Mouse (Mus musculus): ENCODE results near the gene Cobll1. TPM values are rescaled to one million over a fixed set of nuclear protein-coding genes. Genes with fewer than 3 reads are reported as not detected.
"Not testable (repeated sequence)": the region's sequence is repeated elsewhere in the genome, so short reads cannot be mapped to it uniquely, and the experiment has no call there.

Gene Cobll1
- 3.1 and 3.4 TPM in 2 replicates for polyA plus RNA-seq (2015; fragmentation: Nextera tagmentation; extraction: Ambion mirVana)

GRCm38 (mm10) chr2:65238964-65239570, at the start of gene Cobll1:
TSS of gene Cobll1 (minus strand) at chr2:65239403.
- H3K27me3 ChIP-seq (replicated peaks), result peaks cover 6% of the 10 kb centered on the region; the same call in 1 of the 2 replicates
- peak; percentile 76; the same call in 1 of the 2 replicates for ATAC-seq (replicated peaks)
- H3K9ac ChIP-seq, result peak within 1 kb of the TSS; percentile 51
- peak within 1 kb of the TSS; percentile 83 for H3K4me3 ChIP-seq
- peak within 1 kb of the TSS; percentile 55 for H3K27ac ChIP-seq
- H3K36me3 ChIP-seq (replicated peaks), result no peaks in the 10 kb centered on the region
- peaks cover 18% of the 10 kb centered on the region for H3K4me1 ChIP-seq
- 1% methylated on average over 37 of the region's 37 CpGs for WGBS
- peak within 1 kb of the TSS; percentile 99 for H3K4me2 ChIP-seq
- no peaks in the 10 kb centered on the region for H3K9me3 ChIP-seq

GRCm38 (mm10) chr2:65288696-65289095, 49.5 kb upstream of the Cobll1 start:
- Histone ChIP-seq H3K27ac (no peak overlapping the region), H3K4me3 (no peak overlapping the region), H3K4me1 (no peaks in the 10 kb centered on the region), H3K4me2 (no peak overlapping the region), H3K9ac (no peak overlapping the region), H3K9me3 (no peaks in the 10 kb centered on the region), H3K36me3 (replicated peaks) (no peaks in the 10 kb centered on the region), H3K27me3 (replicated peaks) (no peaks in the 10 kb centered on the region)
- no peak for ATAC-seq (replicated peaks)
- 86% methylated on average over 1 of the region's 1 CpGs for WGBS

DNA sequence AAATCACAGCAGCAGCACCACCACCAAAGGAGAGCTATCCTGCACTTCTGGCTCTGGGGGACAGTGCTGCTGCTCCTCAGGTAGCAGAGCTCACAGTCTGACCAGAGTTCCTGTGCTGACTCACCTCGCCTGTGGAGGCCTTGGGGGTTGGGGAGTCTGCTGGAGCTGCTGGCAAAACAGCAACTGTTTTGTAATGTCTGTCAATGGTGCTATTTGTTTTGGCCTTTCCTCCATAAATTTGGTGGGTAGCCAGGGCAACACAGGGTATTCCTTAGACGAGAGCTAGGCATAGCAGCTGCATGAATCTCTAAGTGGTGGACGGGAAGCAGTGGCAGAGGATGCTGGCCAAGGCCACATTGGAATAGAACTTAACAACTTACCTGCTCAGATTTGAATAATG, 46.2 kb upstream of the Cobll1 start:
- 59% methylated on average over 3 of the region's 3 CpGs for WGBS
- H3K4me1 ChIP-seq, result no peaks in the 10 kb centered on the region
- H3K4me3 ChIP-seq, result no peak overlapping the region
- no peaks in the 10 kb centered on the region for H3K36me3 ChIP-seq (replicated peaks)
- H3K27me3 ChIP-seq (replicated peaks), result no peaks in the 10 kb centered on the region
- no peak overlapping the region for H3K9ac ChIP-seq
- no peak; the same call in 1 of the 2 replicates for ATAC-seq (replicated peaks)
- H3K27ac ChIP-seq, result no peak overlapping the region
- no peaks in the 10 kb centered on the region for H3K9me3 ChIP-seq
- no peak overlapping the region for H3K4me2 ChIP-seq

GRCm38 (mm10) chr2:65282979-65283378, 43.8 kb upstream of the Cobll1 start:
- WGBS, result 90% methylated on average over 6 of the region's 6 CpGs
- no peak for ATAC-seq (replicated peaks)
- H3K36me3 ChIP-seq (replicated peaks), result no peaks in the 10 kb centered on the region

DNA sequence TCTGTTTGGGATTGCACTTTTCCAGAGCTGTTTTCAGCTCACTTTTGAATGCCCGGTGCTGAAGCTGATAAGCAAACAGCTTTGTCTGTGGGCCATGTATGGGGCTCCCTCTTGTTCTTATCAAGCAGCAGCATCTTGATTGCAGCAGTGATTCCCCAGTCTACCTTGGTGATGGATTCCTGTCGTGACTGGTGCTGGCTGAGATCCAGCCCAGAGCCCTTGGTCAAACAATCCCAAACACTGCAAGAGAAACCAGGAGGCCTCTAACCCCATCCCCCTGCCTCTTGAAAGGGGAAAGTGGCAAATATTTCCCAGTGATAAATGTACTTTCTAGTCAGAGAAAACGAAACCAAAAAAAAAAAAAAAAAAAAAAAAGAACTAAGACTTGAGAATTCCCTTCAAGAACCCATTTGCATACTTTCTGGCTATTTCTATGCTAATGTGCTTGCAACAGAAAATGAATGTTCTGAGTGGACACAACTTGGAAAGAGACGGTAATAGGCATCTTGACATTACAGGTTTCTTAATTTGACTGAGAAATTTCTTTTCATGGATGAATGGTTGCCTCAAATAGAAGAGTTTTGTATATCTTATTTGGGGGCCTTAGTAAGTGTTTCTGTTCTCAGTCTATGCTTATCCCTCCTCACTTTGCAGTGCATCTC, 40.0 kb upstream of the Cobll1 start:
- H3K4me1 ChIP-seq, result no peaks in the 10 kb centered on the region
- ATAC-seq (replicated peaks), result no peak
- H3K9me3 ChIP-seq, result no peaks in the 10 kb centered on the region
- no peak overlapping the region for H3K27ac ChIP-seq
- H3K4me2 ChIP-seq, result no peak overlapping the region
- H3K27me3 ChIP-seq (replicated peaks), result no peaks in the 10 kb centered on the region
- no peak overlapping the region for H3K9ac ChIP-seq
- no peak overlapping the region for H3K4me3 ChIP-seq
- WGBS, result 40% methylated on average over 4 of the region's 4 CpGs
- no peaks in the 10 kb centered on the region for H3K36me3 ChIP-seq (replicated peaks)

More at GRCm38 (mm10) chr2:65282979-65283378, 43.8 kb upstream of the Cobll1 start:
- no peak overlapping the region for H3K4me3 ChIP-seq
- no peaks in the 10 kb centered on the region for H3K4me1 ChIP-seq
- no peaks in the 10 kb centered on the region for H3K27me3 ChIP-seq (replicated peaks)
- no peak overlapping the region for H3K4me2 ChIP-seq
- H3K27ac ChIP-seq, result no peak overlapping the region
- H3K9me3 ChIP-seq, result no peaks in the 10 kb centered on the region
- H3K9ac ChIP-seq, result no peak overlapping the region

GRCm38 (mm10) chr2:65275443-65276061, 36.3 kb upstream of the Cobll1 start:
- 73% methylated on average over 6 of the region's 6 CpGs for WGBS
- Histone ChIP-seq H3K36me3 (replicated peaks) (no peaks in the 10 kb centered on the region), H3K27ac (no peak overlapping the region), H3K27me3 (replicated peaks) (no peaks in the 10 kb centered on the region), H3K4me1 (no peaks in the 10 kb centered on the region), H3K9me3 (no peaks in the 10 kb centered on the region), H3K4me2 (no peak overlapping the region), H3K4me3 (no peak overlapping the region), H3K9ac (no peak overlapping the region)
- ATAC-seq (replicated peaks), result no peak

- no peak overlapping the region for H3K27ac ChIP-seq
- H3K4me1 ChIP-seq, result no peaks in the 10 kb centered on the region
- no peak overlapping the region for H3K4me3 ChIP-seq
- no peaks in the 10 kb centered on the region for H3K36me3 ChIP-seq (replicated peaks)
- H3K27me3 ChIP-seq (replicated peaks), result no peaks in the 10 kb centered on the region
- 35% methylated on average over 2 of the region's 2 CpGs for WGBS
- no peak overlapping the region for H3K4me2 ChIP-seq
- ATAC-seq (replicated peaks), result no peak
- no peak overlapping the region for H3K9ac ChIP-seq
- H3K9me3 ChIP-seq, result no peaks in the 10 kb centered on the region
Observed at GRCm38 (mm10) chr2:65273910-65274309, 34.7 kb upstream of the Cobll1 start.

DNA sequence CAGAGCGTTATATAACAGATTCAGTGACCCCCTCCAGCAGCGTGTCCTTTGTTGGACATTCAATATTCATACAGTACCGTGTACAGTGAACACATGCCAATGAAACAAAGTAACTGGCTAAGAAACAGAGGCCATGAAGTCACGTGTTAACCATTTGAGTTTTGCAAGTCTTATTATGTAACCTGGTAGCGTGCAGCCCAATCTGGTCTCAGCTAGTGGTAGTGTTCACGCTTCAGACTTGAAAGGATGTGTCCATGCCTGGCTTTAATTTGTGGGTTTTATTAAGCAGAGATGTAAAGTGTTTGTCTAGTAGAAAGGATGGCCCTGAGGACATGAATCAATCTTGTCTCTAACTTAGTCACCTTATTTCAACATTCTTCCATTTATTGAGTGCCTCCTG, 29.5 kb upstream of the Cobll1 start:
- H3K27me3 ChIP-seq (replicated peaks), result no peaks in the 10 kb centered on the region
- H3K27ac ChIP-seq, result no peak overlapping the region
- H3K9me3 ChIP-seq, result no peaks in the 10 kb centered on the region
- no peak overlapping the region for H3K4me2 ChIP-seq
- no peaks in the 10 kb centered on the region for H3K4me1 ChIP-seq
- no peak overlapping the region for H3K4me3 ChIP-seq
- 91% methylated on average over 6 of the region's 6 CpGs for WGBS
- no peaks in the 10 kb centered on the region for H3K36me3 ChIP-seq (replicated peaks)
- no peak overlapping the region for H3K9ac ChIP-seq
- ATAC-seq (replicated peaks), result no peak

- H3K4me1 ChIP-seq, result no peaks in the 10 kb centered on the region
- H3K27me3 ChIP-seq (replicated peaks), result no peaks in the 10 kb centered on the region
- H3K36me3 ChIP-seq (replicated peaks), result no peaks in the 10 kb centered on the region
- ATAC-seq (replicated peaks), result no peak
- H3K27ac ChIP-seq, result no peak overlapping the region
- no peak overlapping the region for H3K4me3 ChIP-seq
- WGBS, result 56% methylated on average over 4 of the region's 4 CpGs
- no peaks in the 10 kb centered on the region for H3K9me3 ChIP-seq
- no peak overlapping the region for H3K9ac ChIP-seq
- H3K4me2 ChIP-seq, result no peak overlapping the region
Observed at GRCm38 (mm10) chr2:65267834-65268233, 28.6 kb upstream of the Cobll1 start.

GRCm38 (mm10) chr2:65266576-65267299, 27.5 kb upstream of the Cobll1 start:
- H3K36me3 ChIP-seq (replicated peaks), result no peaks in the 10 kb centered on the region
- no peaks in the 10 kb centered on the region for H3K27me3 ChIP-seq (replicated peaks)
- ATAC-seq (replicated peaks), result no peak
- H3K4me2 ChIP-seq, result no peak overlapping the region
- 83% methylated on average over 5 of the region's 5 CpGs for WGBS
- H3K4me3 ChIP-seq, result no peak overlapping the region
- H3K9me3 ChIP-seq, result no peaks in the 10 kb centered on the region
- H3K4me1 ChIP-seq, result no peaks in the 10 kb centered on the region
- H3K9ac ChIP-seq, result no peak overlapping the region
- H3K27ac ChIP-seq, result no peak overlapping the region

DNA sequence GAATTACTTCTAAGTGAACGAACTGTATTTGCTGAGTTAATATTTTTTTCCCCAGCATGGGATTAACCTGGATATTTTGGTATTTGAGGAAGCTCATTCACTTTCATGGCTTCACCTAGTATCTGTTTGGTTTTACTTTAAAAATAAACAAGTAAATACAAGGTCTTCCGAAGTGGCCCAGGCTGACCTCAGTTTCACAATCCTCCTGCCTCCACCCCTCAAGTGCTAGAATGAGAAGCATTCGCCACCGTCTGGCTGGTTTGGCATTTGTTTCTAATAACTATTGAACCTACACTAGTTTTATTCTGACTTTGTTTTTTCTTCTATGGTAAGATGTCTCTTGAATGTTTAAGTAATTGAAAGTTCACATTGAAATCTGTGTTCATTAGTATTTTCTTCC, 23.0 kb upstream of the Cobll1 start:
- Histone ChIP-seq H3K9ac (no peak overlapping the region), H3K4me3 (no peak overlapping the region), H3K27ac (no peak overlapping the region), H3K4me1 (no peaks in the 10 kb centered on the region), H3K9me3 (no peaks in the 10 kb centered on the region), H3K4me2 (no peak overlapping the region), H3K27me3 (replicated peaks) (no peaks in the 10 kb centered on the region), H3K36me3 (replicated peaks) (no peaks in the 10 kb centered on the region)
- no peak for ATAC-seq (replicated peaks)
- 80% methylated on average over 4 of the region's 4 CpGs for WGBS

GRCm38 (mm10) chr2:65260828-65261227, 21.6 kb upstream of the Cobll1 start:
- H3K9ac ChIP-seq; H3K36me3 ChIP-seq (replicated peaks); H3K27ac ChIP-seq; H3K4me3 ChIP-seq; H3K4me1 ChIP-seq; H3K4me2 ChIP-seq; H3K9me3 ChIP-seq; ATAC-seq (replicated peaks); H3K27me3 ChIP-seq (replicated peaks): not testable (repeated sequence)
- WGBS, result 80% methylated on average over 6 of the region's 6 CpGs
